Mouse (Mus musculus): ENCODE measurements around the gene Map3k11.
A peak's percentile ranks its signal among the peaks of the same experiment; 100 is the strongest.

Map3k11 gene

GRCm38 (mm10) chr19:5730314-5731186 lies 42.0 kb downstream of the Map3k11 start:
- DNase-seq (ENCODE audit: low read depth, low spot score), result no peak

GRCm38 (mm10) chr19:5731264-5731978 lies 42.9 kb downstream of the Map3k11 start:
- peak; percentile 97 for DNase-seq (ENCODE audit: low read depth, low spot score)

GRCm38 (mm10) chr19:5734325-5734724 lies 45.8 kb downstream of the Map3k11 start:
- no peak for DNase-seq (ENCODE audit: low read depth, low spot score)

DNA sequence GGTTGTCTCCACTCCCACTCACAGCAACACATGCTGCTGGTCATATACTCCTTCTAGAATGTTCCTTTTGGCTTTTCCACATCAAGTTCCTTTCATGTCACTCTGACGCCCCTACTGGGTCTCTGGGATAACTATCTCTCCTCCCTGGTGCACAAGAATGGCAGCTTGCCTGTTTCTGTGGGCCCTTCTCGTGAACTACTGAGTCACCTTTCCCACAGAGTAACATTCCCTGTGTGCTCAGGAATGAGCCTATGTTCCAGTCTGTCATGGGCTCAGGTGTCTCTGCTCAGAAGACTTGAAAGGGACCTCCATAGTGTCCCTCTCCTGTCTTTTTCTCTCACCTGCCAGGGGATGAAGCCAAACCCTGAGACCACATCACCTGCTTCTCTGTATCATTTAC lies 50.9 kb downstream of the Map3k11 start:
- DNase-seq (ENCODE audit: low read depth, low spot score), result no peak

- DNase-seq (ENCODE audit: low read depth, low spot score), result no peak
Observed at GRCm38 (mm10) chr19:5740320-5741317, 52.1 kb downstream of the Map3k11 start, which contains the start of gene Ltbp3. Ltbp3 (plus strand) TSS chr19:5740904.

DNA sequence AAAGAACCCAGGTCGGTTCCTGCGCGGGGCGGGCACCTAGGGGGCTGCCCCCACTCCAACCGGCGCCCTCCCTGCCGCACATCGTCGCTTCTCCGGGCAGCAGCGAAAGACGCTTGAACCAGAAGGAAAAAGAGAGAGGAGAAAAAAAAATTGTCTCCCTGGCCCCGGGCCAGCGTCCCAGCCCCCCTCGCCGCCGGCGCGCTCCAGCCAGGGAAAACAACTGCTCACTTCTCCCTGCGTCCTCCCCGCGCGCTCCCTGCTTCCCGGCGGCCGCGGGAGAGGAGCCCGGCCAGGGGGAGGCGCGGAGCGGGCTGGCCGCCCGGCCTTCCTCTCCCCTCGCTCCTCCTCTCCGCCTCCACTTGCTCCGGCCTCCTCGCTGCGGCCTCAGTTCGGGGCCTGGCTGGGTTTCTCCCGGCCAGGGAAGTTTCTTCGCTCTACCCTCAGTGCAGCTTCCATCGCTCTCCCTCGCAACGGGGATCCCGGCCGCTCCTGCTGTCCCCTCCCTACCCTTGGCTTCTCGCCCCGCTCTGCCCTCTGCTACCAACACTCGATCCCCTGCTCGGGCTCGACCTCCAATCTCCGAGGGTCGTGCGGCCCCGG lies 53.2 kb downstream of the Map3k11 start:
- DNase-seq (ENCODE audit: low read depth, low spot score), result no peak

- DNase-seq (ENCODE audit: low read depth, low spot score), result no peak
Observed at GRCm38 (mm10) chr19:5742241-5742641, 53.7 kb downstream of the Map3k11 start.

DNA sequence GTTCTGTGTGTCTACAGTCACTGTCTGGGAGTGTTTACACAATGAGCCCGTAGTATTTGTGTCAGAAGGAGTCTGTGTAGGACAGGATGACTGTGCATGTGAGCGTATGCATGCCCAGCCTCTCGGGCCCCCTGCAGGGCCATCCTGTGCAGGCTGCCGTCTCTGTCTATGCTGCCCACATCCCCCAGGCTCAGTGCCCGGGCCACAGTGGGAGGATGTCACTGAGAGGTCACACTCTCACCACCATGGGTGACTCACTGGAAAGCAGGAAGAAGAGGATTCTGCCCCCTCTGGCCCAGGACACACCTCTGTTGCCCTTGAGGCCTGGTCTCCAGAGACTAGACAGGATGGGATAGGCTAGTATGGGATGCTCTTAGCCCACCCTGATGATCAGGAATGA lies 55.0 kb downstream of the Map3k11 start:
- no peak for DNase-seq (ENCODE audit: low read depth, low spot score)

GRCm38 (mm10) chr19:5745756-5746710 lies 57.5 kb downstream of the Map3k11 start:
- DNase-seq (ENCODE audit: low read depth, low spot score), result peak; percentile 87

GRCm38 (mm10) chr19:5746907-5747363 lies 58.4 kb downstream of the Map3k11 start:
- DNase-seq (ENCODE audit: low read depth, low spot score), result no peak

- DNase-seq (ENCODE audit: low read depth, low spot score), result no peak
Observed at GRCm38 (mm10) chr19:5749476-5749875, 60.9 kb downstream of the Map3k11 start.

DNA sequence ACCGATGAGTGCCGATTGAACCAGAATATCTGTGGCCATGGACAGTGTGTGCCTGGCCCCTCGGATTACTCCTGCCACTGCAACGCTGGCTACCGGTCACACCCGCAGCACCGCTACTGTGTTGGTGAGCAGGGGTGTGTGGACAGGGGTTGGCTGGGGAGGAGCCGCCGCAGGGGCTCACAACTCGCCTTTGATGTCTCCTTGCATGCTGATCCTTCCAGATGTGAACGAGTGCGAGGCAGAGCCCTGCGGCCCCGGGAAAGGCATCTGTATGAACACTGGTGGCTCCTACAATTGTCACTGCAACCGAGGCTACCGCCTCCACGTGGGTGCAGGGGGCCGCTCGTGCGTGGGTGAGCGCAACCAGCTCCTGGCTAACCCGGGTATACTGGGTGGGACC lies 62.4 kb downstream of the Map3k11 start:
- no peak for DNase-seq (ENCODE audit: low read depth, low spot score)

DNA sequence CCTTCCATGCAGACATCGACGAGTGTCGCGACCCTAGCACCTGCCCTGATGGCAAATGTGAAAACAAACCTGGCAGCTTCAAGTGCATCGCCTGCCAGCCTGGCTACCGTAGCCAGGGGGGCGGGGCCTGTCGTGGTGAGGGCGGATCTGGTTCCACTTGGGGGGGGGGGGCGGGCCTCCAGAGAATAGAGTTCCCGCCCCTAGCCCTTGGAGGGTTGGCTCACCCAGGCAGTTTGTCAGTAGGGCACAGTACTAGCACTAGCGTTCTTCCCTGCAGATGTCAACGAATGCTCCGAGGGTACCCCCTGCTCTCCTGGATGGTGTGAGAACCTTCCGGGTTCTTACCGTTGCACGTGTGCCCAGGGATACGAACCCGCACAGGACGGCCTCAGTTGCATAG lies 63.2 kb downstream of the Map3k11 start:
- no peak for DNase-seq (ENCODE audit: low read depth, low spot score)
